Mouse (Mus musculus): ENCODE results near the gene 1700016D06Rik.

- TF ChIP-seq POLR2A (IDR thresholded peaks at IDR 0.05; ENCODE audit: insufficient read depth, low read length) (no peak), CTCF (IDR thresholded peaks at IDR 0.05; ENCODE audit: low read depth, low read length) (no peak)
Observed at GRCm38 (mm10) chr8:11710415-11710814, 9.6 kb upstream of the 1700016D06Rik start.

Measured in ES-Bruce4 (cell line).